Mouse (Mus musculus): ENCODE measurements around the gene Fgf14.
"Not testable (repeated sequence)": the region's sequence is repeated elsewhere in the genome, so short reads cannot be mapped to it uniquely, and the experiment has no call there.

The Fgf14 gene

GRCm38 (mm10) chr14:124485261-124485660 lies 191.7 kb downstream of the Fgf14 start:
- in situ Hi-C loops (cut with MboI, MseI), result no loop called here

DNA sequence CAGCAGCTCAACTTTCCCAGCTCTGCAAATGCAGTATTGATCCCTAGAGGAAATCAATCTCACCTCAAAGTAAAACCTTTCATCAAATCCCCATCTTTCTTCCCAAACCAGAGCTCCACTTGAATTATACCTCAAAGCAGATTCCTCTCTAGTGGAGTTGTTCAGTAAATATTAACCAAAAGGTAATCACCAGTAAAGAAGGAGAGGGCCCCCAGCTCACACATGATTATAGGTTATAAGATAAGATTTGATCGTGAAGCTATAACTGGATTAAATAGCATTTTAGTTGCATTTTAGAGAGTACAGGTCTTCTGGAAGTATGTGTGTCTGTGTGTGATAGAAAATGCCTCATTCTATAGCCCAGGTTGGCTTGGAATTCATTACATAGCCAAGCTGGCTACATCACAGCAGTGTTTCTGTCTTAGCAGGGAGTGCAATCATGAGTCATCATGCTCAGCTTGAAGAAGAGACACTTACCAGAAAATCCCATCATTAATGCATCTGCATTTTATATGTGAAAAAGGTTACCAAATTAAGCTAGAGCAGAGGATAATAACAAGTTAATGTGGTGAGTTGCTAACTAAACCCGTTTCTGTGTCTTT lies 202.8 kb downstream of the Fgf14 start:
- in situ Hi-C loops (cut with MboI, MseI), result no loop called here

DNA sequence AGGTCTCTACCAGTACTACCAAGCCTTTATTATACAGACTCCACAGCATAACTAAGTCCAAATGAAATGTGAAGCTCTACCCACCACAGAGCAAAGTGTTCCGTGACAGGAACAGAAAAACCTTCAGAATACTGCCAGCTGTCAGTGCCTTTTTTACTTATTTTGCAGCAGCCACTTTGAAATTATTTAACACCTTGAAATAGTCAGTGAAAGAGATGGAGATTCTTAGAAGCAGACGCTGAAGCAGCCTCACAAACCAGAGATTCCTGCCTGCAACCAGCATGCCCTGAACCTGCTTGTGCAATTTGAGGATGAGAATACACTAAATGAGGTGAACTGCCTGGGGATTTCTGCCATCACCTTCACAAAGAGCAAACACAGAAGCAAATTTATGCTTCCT lies 206.0 kb downstream of the Fgf14 start:
- in situ Hi-C loops (cut with MboI, MseI), result no loop called here

DNA sequence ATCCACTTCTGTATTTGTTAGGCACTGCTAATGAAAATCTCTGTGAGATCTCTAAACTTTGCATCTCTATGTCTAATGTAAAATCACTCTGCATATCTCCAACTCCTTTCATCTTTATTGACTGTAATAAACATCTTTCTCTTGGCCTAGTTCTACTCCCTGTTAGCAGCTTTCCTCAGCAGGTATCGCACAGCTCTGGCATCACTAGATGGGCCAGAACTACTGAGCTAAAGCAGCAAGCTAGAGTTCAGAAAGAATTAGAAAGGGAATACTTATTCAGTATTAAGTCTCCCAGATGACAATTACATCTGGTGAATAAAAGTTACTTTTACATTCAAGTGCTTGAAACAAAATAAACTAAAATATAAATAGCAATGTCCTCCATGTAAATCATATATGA lies 221.8 kb downstream of the Fgf14 start:
- in situ Hi-C loops (cut with MboI, MseI), result no loop called here

DNA sequence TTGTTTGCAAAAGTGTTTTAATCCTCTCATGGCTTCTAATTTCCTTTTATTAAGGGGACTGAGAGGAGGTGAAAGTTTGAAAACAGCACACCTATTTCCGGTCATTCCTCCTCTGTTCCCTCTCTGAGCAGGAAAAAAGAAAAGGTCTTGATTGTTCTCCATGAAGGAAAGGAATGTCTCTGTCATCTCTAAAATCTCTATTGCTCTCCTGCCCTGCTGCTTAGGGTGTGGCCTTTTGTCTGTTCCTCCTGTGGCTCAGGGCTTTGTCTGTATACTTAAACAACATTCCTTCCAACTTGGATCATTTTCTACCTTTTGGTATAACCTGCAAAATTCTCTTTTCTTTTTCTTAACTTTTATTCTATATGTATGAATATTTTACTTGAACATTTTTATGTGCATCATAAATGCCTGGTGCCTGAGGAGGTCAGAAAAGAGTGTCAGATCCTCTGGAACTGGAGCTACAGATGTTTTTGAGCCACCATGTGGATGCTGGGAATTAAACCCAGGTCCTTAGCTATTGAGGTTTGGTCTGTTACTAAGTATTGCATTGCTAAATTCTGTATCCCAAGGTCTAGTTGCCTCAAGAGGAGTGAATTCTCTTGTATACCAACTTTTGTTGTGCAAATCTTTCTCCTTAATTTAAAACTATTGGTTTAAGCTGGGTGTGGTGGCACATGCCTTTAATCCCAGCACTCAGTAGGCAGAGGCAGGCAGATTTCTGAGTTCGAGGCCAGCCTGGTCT lies 230.7 kb downstream of the Fgf14 start:
- in situ Hi-C loops (cut with MboI, MseI), result no loop called here

GRCm38 (mm10) chr14:124444831-124445230 lies 232.1 kb downstream of the Fgf14 start:
- in situ Hi-C loops (cut with MboI, MseI), result no loop called here

DNA sequence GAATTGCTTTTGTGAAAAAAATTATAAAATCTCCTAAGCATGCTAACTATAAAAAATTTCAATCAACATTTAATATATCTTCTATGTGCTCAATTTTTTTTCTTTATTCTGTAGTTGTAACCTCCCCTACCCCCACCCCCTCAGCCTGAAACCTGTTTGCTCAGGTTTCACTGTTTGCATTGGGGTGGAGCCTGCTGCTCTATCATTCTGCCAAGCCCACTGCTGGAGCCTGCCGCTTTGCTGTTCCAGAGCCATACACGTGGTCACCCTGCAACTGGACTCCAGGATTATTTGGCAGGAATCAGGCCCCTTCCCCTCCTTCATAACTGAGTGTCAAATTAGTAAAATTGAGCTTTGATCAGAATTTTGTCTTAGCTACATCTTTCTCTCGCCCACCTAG lies 237.6 kb downstream of the Fgf14 start:
- in situ Hi-C loops (cut with MboI, MseI), result not testable (repeated sequence)

GRCm38 (mm10) chr14:124411890-124412289 lies 265.0 kb downstream of the Fgf14 start:
- in situ Hi-C loops (cut with MboI, MseI), result no loop called here

GRCm38 (mm10) chr14:124410945-124411344 lies 266.0 kb downstream of the Fgf14 start:
- in situ Hi-C loops (cut with MboI, MseI), result no loop called here

GRCm38 (mm10) chr14:124328391-124328790 lies 348.5 kb downstream of the Fgf14 start:
- in situ Hi-C loops (cut with MboI, MseI), result no loop called here

DNA sequence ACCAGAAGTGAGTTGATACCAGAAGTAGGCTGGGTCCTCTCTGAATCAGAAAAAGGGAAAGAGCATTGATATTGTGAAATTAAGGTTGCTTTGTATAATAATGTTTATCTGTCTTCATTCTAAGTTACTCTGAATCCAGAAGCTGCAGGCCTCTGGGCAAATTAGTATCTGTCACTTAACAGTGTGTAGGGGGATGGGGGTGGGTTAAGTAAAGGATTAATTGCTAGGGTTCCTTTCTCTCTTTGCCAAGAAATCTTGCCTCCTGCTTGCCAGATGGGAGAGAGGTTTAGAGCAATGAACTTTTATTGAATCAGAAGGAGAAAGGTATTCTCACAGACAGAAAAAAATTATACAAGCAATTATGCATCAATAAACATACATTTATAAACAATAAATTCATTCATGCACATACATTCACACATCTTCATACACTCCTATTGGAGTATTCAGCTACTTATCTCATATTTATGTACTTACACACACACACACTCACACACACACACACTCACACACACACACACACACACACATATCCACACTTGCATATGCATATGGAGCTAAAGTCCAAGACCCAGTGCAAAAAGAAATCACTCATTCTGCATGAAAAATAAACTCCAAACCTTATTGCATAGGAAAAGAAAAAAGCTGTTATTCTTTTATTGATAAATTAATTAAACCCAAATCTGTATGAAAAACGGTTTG lies 357.8 kb downstream of the Fgf14 start:
- in situ Hi-C loops (cut with MboI, MseI), result no loop called here

- in situ Hi-C loops (cut with MboI, MseI), result no loop called here
Measured at GRCm38 (mm10) chr14:124315513-124315912, 361.4 kb downstream of the Fgf14 start.

DNA sequence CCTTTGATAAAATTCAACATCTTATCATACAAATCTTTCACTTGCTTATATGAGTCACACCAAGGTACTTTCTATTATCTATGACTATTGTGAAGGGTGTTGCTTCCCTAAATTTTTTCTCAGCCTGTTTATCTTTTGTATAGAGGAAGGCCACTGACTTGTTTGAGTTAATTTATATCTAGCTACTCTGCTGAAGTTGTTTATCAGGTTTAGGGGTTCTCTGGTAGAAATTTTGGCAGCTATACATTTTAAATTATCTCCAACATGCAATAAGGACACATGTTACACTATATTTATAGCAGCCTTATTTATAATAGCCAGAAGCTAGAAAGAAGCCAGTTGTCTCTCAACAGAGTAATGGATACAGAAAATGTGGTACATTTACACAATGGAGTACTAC lies 389.9 kb downstream of the Fgf14 start:
- in situ Hi-C loops (cut with MboI, MseI), result no loop called here

- in situ Hi-C loops (cut with MboI, MseI), result no loop called here
Measured at GRCm38 (mm10) chr14:124278384-124278944, 398.5 kb downstream of the Fgf14 start.

DNA sequence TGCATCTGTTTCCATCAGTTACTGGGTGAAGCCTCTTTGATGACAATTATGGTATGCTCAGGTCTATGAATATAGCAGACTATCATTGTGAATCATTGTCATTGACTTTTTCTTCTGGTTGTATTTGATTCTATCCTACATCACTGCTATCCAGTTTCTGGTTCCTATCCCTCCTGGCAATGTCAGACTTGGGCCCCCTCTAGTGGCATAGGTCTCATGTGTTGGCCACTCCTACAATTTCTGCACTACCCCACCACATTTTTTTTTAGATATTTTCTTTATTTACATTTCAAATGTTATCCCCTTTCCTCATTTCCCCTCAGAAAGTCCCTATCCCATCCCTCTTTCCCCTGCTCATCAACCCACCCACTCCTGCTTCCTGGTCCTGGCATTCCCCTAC lies 409.9 kb downstream of the Fgf14 start:
- in situ Hi-C loops (cut with MboI, MseI), result no loop called here

- in situ Hi-C loops (cut with MboI, MseI), result no loop called here
Measured at GRCm38 (mm10) chr14:124264541-124265059, 412.3 kb downstream of the Fgf14 start.

DNA sequence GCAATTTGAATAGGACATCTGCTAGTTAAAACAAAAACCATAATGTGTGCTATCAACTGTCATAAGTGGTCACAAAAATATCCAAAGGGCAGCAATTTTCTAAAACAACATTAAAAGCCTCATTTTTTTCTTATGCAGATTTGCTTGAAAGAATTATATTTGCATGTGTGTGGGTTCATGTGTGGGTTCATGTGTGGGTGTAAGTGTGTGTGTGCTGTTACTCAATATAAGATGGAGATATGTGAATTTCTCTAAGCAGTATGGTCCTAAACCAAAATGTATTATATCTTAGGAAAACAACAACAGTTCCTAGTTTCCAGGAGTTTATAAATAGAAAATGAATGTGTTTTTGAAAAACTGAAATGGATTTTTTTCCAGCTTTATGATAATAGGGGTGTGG lies 413.7 kb downstream of the Fgf14 start:
- in situ Hi-C loops (cut with MboI, MseI), result no loop called here

GRCm38 (mm10) chr14:124247517-124247916 lies 429.4 kb downstream of the Fgf14 start:
- in situ Hi-C loops (cut with MboI, MseI), result no loop called here

GRCm38 (mm10) chr14:124223445-124223844 lies 453.5 kb downstream of the Fgf14 start:
- in situ Hi-C loops (cut with MboI, MseI), result no loop called here

DNA sequence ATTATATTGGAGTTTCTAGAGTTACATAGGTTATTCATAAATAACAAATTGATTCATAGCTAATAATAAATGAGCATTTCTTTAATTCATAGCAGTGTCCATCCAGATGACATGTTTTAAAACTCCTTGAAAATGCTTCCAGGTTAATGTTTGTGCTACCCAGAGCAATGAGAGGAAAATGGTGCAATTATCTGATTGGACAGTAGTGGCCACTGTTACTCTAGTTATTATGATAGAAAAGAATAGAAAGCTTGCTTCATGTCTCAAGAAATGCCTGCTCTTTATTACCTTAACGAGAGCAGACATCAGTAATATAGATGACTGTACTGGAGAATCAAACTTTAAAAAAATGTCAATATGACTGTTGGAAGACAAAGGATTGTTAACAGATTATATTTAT lies 454.5 kb downstream of the Fgf14 start:
- in situ Hi-C loops (cut with MboI, MseI), result no loop called here

DNA sequence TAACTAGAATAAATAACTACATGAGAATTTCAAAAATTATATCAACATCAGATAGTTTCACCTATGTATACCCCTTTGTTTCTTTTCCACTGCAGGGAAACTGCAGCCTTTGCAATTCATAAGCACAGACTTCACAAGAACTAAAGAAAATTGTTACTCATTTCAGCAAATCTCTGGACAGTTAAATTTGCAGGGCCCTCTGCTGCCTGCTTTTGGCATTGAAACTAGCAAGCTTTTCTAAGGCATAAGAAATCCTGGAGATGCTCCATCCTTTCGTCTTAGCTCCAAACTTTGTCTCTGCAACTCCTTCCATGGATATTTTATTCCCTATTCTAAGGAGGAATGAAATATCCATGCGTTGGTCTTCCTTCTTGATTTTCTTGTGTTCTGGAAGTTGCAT lies 455.9 kb downstream of the Fgf14 start:
- in situ Hi-C loops (cut with MboI, MseI), result no loop called here

- in situ Hi-C loops (cut with MboI, MseI), result no loop called here
Measured at GRCm38 (mm10) chr14:124195806-124196205, 481.1 kb downstream of the Fgf14 start.
